Mouse (Mus musculus) MEL (cell line): ENCODE measurements around the gene Dcn.

Source experiments
- CTCF ChIP-seq, 3 experiments: IDR thresholded peaks in 2 of 3; conservative IDR thresholded peaks in 1 of 3; 2 replicates each; pipeline ENCODE4 v1.5.1; 2011 to 2012; ENCODE audit warnings: low read length in 3 of 3, low read depth in 2 of 3, mild to moderate bottlenecking in 2 of 3, improper control_type of control experiment in 1 of 3, inconsistent platforms in 1 of 3, mixed read lengths in 1 of 3, moderate library complexity in 1 of 3; ENCODE audit not compliant: control insufficient read depth in 1 of 3, insufficient read depth in 1 of 3, poor library complexity in 1 of 3, severe bottlenecking in 1 of 3
- E2F4 ChIP-seq: IDR thresholded peaks from 2 replicates; pipeline ENCODE4 v1.6.1; 2011; ENCODE audit warnings: low read depth, low read length, improper control_type of control experiment, borderline replicate concordance
- ELF1 ChIP-seq: IDR thresholded peaks from 2 replicates; pipeline ENCODE4 v1.6.1; 2014; ENCODE audit warnings: low read depth, mild to moderate bottlenecking, inconsistent platforms, low read length, improper control_type of control experiment, moderate library complexity
- GATA1 ChIP-seq: IDR thresholded peaks from 2 replicates; pipeline ENCODE4 v1.6.1; 2011; ENCODE audit warnings: low read depth, low read length, improper control_type of control experiment
- MAFK ChIP-seq: IDR thresholded peaks from 2 replicates; pipeline ENCODE4 v1.6.1; 2011; ENCODE audit warnings: low read depth, mild to moderate bottlenecking, low read length, improper control_type of control experiment, borderline replicate concordance
- MAZ ChIP-seq: IDR thresholded peaks from 2 replicates; pipeline ENCODE4 v1.6.1; 2012; ENCODE audit warnings: low read depth, mild to moderate bottlenecking, inconsistent platforms, low read length, improper control_type of control experiment
- POLR2A ChIP-seq, 2 experiments: IDR thresholded peaks; 2 replicates each; pipeline ENCODE4 v1.6.1; 2011 to 2012; ENCODE audit warnings: low read length in 2 of 2, mild to moderate bottlenecking in 2 of 2, control low read depth in 1 of 2, improper control_type of control experiment in 1 of 2, low read depth in 1 of 2, moderate library complexity in 1 of 2; ENCODE audit not compliant: control insufficient read depth in 1 of 2, insufficient read depth in 1 of 2, poor library complexity in 1 of 2
- SIN3A ChIP-seq: IDR thresholded peaks from 2 replicates; pipeline ENCODE4 v1.6.1; 2012; ENCODE audit warnings: low read length, improper control_type of control experiment, inconsistent platforms
- SMC3 ChIP-seq: IDR thresholded peaks from 2 replicates; pipeline ENCODE4 v1.6.1; 2011; ENCODE audit warnings: low read depth, low read length, improper control_type of control experiment
- TAL1 ChIP-seq: IDR thresholded peaks from 2 replicates; pipeline ENCODE4 v1.6.1; 2012; ENCODE audit warnings: mild to moderate bottlenecking, inconsistent platforms, low read length, moderate library complexity, mixed read lengths
- USF2 ChIP-seq, 2 experiments: IDR thresholded peaks; 2 replicates each; pipeline ENCODE4 v1.6.1; 2011 to 2012; ENCODE audit warnings: improper control_type of control experiment in 2 of 2, low read length in 2 of 2, borderline replicate concordance in 1 of 2, inconsistent platforms in 1 of 2, low read depth in 1 of 2, mild to moderate bottlenecking in 1 of 2; ENCODE audit not compliant: insufficient read depth in 1 of 2
- ZC3H11A ChIP-seq: IDR thresholded peaks from 2 replicates; pipeline ENCODE4 v1.6.1; 2012; ENCODE audit warnings: low read depth, mild to moderate bottlenecking, inconsistent platforms, low read length, improper control_type of control experiment

- TF ChIP-seq SIN3A, result no peak
- no peak for TF ChIP-seq CTCF (IDR thresholded peaks at IDR 0.05 in 2 of 3, conservative IDR thresholded peaks at IDR 0.05 in 1 of 3; ENCODE audit: control insufficient read depth in 1 of 3, insufficient read depth in 1 of 3, low read depth in 2 of 3, low read length in 3 of 3, poor library complexity in 1 of 3, severe bottlenecking in 1 of 3)
- no peak for TF ChIP-seq SMC3
- TF ChIP-seq TAL1, result no peak
- no peak for TF ChIP-seq GATA1
- no peak for TF ChIP-seq MAZ
- no peak for TF ChIP-seq ELF1
- no peak for TF ChIP-seq POLR2A (IDR thresholded peaks at IDR 0.05; ENCODE audit: control insufficient read depth in 1 of 2, insufficient read depth in 1 of 2, low read depth in 1 of 2, low read length in 2 of 2, poor library complexity in 1 of 2)
- no peak for TF ChIP-seq E2F4
- no peak for TF ChIP-seq ZC3H11A
- TF ChIP-seq USF2 (IDR thresholded peaks at IDR 0.05; ENCODE audit: borderline replicate concordance in 1 of 2, insufficient read depth in 1 of 2, low read depth in 1 of 2, low read length in 2 of 2), result no peak
- TF ChIP-seq MAFK, result no peak
Observed at GRCm38 (mm10) chr10:97456993-97457392, 22.4 kb upstream of the Dcn start.
